Mouse (Mus musculus): ENCODE measurements at regions not wholly inside any gene's neighbourhood (a gene's known extent, or its start where the extent isn't known, plus 50 kb on each side); places are given as distances from the start of the nearest gene placed in this dataset.
"Not testable (repeated sequence)": the region's sequence is repeated elsewhere in the genome, so short reads cannot be mapped to it uniquely, and the experiment has no call there.

DNA sequence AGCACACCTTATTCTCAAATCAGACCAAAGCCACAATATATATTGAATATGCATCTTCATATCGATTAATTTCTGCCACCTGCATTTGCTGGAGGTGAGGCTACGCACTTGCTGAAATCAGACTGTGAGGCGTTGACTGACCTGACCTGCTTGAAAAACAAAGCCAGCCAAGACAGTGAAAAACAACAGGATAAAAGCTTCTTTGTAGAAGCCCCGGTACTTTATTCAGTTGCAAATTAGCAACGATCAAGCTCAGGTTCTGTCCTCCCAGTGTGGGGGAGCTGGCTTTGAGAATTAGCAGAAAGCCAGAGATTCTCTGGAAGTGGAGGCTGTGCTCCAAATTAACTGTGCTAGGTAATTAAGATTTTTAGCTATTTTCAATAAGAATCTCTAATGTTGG is 100.6 kb downstream of the Vmn2r79 start:
- DNase-seq: no peak

DNA sequence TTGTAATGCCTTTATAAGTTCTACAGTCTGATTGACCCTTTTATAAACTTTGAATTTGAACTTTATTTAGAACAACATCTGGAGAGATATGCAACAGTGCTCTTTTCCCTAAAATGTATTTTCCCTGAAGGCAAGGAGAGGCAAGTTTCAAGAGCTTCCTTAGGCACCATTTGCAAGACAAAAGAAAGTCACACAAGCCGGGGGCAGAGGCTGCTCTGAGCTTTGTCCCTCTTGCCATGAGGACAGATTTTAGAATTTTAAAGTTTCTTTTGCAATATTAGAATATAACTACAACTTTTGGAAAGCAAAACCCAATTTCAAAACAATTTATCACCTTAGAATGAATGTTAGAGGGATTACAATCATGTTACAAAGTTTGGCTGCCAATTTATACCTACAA is 103.7 kb downstream of the Vmn2r79 start:
- not testable (repeated sequence) for DNase-seq

DNA sequence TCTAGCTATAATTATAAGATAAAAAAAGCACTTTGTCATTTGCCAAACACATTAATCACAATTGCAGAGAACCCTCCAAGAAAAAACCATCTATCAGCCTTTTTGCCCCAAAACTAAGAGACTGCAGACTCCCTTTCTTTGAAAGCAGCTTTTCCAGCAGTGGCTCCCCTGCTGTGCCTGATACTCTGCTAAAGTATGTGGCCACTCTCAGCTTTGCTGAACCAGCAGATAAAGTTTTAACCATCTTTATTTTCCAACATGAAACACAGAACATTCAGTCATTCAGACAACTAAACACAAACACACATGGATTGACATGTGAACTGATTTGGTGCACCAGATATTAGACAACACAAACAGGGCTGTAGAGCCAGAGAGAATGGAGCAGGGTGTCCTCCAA is 104.5 kb downstream of the Vmn2r79 start:
- DNase-seq: not testable (repeated sequence)

DNA sequence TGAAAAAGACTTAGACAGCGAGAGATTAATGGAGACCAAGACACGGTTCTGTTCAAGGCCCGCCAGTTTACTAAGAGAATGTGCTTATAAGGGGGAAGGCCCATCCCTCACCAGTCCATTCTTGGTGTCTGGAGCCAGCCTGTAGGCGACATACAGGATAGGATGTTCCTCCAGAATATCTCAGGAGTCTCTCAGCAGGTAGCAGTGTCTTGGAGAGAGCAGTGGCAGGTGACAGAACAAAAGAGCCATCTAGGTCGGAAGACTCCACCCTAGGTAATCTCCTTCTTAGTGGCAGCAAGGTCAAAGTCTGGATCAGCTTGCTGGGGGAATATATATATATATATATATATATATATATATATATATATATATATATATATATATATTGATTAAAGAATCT is 105.4 kb downstream of the Vmn2r79 start:
- not testable (repeated sequence) for DNase-seq

DNA sequence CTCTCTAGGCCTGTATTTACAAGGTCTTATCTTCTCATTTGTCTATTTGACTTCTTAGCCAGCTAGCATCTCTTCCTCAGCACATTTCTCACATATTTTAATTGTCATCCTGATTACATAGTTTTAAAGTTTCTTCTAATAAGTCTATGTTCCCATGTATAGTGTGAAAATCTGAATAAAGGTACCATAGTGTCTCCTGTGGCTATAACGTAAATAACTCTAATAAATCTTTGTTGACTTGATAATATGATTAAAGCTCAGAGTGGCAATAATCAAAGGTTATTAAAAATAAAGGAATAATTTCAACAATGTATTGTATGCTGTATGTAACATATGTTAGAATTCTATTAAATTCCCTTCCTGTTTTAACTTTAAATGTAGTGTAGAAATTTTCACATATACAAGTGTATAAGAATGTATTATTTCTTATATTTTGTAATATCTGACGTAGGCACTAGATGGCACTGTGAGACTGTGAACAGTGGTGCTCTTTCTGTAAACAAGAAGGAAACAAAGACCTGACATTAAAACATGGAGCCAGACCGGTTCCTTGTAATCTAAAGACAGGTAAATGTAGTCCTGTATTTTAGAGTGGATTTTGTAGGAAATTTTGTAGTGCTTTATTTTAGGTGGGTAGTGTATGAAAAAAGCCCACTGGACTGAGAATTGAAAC is 114.5 kb downstream of the Vmn2r79 start:
- DNase-seq: peak; percentile 39 to 60

DNA sequence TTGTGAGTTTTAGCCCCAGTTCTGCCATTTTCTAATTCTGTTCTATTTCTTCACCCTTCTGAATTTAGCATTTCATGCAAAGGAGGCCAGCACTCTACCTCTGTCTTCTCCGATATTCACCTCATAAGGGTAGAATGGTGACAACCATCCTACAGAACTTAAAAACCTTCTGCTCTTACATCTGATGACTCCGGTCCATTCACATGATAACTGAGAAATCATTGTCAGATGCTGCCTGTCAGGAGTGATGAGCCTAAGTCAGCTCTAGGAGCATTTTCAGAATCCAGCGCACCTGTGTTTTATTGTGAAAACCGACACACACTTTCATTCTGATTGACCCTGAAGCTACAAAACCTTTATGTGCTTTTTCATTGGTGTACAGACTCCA is 115.1 kb downstream of the Vmn2r79 start:
- peak; percentile 6 to 30 for DNase-seq

DNA sequence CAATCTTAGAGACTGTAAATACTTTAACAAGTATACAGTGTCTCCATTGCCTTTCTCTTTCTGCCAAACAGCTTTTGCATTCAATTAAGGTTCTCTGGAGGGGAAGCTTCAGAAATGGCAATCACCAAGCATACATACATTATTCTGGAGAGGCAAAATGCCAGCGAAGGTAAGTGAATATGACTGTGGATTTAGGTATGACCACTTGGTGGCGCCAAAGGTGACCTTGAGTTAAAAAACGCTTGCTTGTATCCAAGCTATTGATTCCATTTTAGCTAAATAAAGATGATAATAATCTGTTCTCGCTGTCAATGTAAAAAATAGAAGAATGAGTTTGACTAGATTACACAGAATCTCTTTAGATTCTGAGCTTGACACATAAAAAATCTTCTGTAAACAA is 117.7 kb downstream of the Vmn2r79 start:
- peak; percentile 69 to 72 for DNase-seq

DNA sequence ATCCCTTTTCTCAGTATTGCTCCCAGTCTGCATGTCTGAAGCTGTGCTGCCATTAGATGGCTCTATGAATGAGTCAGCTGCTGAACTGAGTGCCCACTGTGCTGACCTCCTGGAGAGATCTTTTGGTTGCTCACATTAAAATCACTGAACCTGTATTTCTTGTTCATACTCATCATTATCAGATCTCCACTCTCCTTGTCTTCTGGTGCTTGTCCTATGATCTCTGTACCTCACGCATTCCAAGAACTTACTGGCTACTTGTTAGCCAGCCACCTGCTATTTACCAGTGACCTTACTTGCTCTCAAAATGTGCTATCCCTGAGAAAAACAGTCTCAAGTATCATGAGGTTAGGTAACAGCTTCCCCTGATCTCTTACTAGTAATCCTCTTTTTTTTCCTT is 123.4 kb upstream of the Nox4 start:
- no peak for DNase-seq

DNA sequence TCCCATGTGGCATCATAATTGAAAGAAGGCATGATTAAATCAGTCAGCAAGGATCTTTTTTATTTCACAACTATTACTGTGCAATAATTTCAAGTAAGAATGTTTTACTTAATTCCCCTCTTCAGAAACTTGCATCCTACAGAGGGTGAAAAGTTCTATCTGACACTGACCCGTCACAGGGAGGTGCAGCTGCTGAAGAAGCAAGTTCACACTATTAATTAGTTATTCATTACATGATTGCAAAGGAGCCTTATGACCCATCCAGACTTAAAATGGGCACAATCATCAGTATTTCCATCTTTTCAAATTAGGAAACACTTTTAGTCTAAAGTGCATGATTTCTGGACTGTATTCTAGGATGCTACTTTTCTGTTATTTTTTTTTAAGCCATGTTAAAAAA is 100.0 kb upstream of the Nox4 start:
- no peak for DNase-seq

DNA sequence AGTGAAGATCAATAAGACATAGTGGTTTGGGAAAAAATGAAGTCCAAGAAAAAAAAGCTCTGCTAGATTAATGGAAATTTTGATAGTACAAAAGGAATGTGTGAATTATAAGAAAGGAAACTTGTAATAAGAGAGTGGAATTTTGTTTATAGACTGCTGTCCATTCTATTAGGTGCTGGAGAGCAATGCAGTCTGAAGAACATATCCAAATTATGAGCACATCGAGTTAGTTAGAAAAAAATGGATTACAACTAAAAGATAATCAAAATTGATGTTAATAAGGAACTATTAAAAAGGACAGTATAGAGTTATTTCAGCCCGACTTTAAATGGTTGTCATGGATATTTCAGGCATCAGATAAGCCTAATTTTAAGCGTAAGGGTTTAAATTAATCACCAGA is 98.2 kb upstream of the Nox4 start:
- no peak for DNase-seq

DNA sequence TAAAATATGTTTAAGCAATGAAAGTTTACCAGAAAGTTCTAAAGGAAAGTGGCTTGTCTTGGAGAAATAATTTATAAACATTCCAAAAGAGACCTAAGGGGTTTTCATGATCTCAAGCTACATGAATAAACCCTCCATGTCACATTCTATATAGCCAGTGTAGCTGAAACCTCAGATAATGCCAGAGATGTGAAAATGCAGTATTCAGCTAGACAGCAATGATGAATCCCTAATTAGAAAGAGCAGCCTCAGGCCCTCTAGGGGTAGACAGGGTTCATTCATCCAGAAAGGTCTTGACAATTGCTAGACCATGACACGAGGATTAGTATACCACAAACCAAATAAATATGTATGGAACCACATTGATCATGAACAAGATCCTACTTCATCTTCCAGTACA is 97.2 kb upstream of the Nox4 start:
- DNase-seq: no peak

DNA sequence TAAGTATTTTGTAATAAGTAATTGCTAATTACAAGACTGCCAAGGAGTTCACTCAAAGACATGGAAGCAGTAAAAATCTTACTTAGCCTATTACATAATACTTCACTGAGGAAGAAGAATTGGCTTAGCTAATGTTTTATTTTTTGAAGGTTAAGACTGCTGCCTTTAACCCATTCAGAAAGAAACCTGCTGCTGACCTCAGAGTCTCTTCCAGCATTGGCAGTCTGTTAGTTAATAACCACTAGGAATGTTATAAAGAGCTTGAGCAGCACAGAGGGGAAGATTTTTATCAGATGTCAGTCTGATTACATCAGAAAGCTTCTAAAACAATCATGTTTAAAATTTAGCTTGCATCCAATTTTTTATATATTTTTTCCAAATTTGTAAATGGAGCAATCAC is 94.9 kb upstream of the Nox4 start:
- DNase-seq: no peak

DNA sequence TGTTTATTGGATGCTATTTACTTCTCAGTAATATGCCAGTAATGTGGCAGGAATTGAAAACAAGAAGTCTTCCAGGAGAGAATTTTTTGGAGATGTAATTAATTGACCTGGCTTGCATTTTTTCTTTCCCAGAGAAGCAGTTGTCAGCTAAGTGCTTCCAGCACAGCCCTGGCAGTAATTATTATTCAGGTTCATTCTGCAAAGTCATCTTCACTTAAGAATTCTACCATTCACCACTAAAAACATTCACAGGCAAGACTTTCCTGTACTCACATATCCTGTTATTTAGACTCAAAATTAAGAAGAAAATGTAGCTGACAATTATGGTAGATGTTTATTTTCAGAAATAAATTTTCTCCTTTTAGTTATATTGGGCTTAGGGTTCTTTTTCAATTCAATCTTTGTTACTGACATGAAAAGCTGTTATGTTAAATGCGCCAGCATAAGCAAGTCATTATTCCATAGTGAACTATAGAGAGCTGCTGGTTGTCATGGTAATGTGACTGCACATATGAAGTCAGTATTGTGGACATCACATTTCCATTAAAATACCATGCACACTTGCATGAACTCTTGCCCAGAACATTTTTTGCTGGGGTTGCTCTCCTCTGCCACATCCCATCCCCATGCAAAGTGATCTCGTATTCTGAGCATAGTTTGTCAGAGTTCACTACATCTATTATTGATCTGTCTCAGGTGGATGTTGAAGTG is 59.3 kb upstream of the Nox4 start:
- no peak for DNase-seq

DNA sequence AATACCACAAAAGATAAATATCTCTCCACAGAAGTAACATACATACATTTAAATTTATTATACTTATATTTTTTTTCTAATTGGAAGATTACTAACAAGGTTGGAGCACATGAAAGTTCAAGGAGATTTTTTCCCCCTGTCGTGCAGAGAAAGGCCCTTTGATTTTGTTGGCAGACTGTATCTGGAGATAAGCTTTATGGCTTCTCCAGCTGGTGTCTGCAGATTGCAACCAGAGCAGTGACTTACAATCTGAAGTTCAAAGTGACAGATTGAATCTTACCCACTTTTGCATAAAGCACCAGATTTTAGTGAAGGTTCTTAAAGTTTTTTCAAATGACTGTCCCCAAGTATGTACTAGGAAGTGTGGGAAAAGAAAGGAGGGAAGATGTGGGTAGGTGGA is 50.2 kb upstream of the Nox4 start:
- DNase-seq: no peak
